Mouse (Mus musculus) heart, embryonic 11.5 days (tissue): ENCODE results near the gene Cdkn2a. TPM values are rescaled to one million over a fixed set of nuclear protein-coding genes. Genes with fewer than 3 reads are reported as not detected.

Experiments used
- ATAC-seq: fragments of 200-750 bp; cut with Nextera tagmentation; replicated peaks from 2 replicates; pipeline ENCODE4 v1.8.0; 2017; ENCODE audit warnings: moderate library complexity; ENCODE audit not compliant: insufficient number of reproducible peaks, low FRiP score, low TSS enrichment
- H3K27ac ChIP-seq: fragments of 300-500 bp; sonication (generic); 2 replicates; pipeline ENCODE4 v1.5.1; 2014; ENCODE audit warnings: mild to moderate bottlenecking, low read depth, low read length
- H3K27me3 ChIP-seq: fragments of 300-500 bp; sonication (generic); 2 replicates; pipeline ENCODE4 v1.6.1; 2014; ENCODE audit warnings: mild to moderate bottlenecking, low read length, mixed read lengths; ENCODE audit not compliant: control insufficient read depth, insufficient read depth
- H3K36me3 ChIP-seq: fragments of 300-500 bp; sonication (generic); 2 replicates; pipeline ENCODE4 v1.6.1; 2014; ENCODE audit warnings: mild to moderate bottlenecking, low read length, moderate library complexity, mixed read lengths; ENCODE audit not compliant: control insufficient read depth, insufficient read depth
- H3K4me1 ChIP-seq: fragments of 300-500 bp; sonication (generic); 2 replicates; pipeline ENCODE4 v1.6.1; 2014; ENCODE audit warnings: low read length; ENCODE audit not compliant: control insufficient read depth, insufficient read depth
- H3K4me2 ChIP-seq: fragments of 300-500 bp; sonication (generic); 2 replicates; pipeline ENCODE4 v1.6.1; 2014; ENCODE audit warnings: mild to moderate bottlenecking, moderate library complexity
- H3K4me3 ChIP-seq: fragments of 300-500 bp; sonication (generic); 2 replicates; pipeline ENCODE4 v1.5.1; 2014; ENCODE audit warnings: low read depth, low read length
- H3K9ac ChIP-seq: fragments of 300-500 bp; sonication (generic); 2 replicates; pipeline ENCODE4 v1.6.1; 2014; ENCODE audit warnings: mild to moderate bottlenecking, low read depth, low read length, moderate library complexity
- H3K9me3 ChIP-seq: fragments of 300-500 bp; sonication (generic); replicated peaks from 2 replicates; pipeline ENCODE4 v1.6.1; 2016; ENCODE audit warnings: low read length; ENCODE audit not compliant: control insufficient read depth
- WGBS: fragments of 180-500 bp; shearing (Covaris S2); extraction: QIAGEN DNeasy Blood & Tissue Kit; methylation state at CpG from one replicate; pipeline ENCODE4 v1.1.7; 2014; ENCODE audit not compliant: insufficient replicate concordance; 5-methylcytosine and 5-hydroxymethylcytosine counted together
- polyA plus RNA-seq: library from polyadenylated mRNA; unstranded; fragments of >200 nt; fragmentation: Nextera tagmentation; extraction: Ambion mirVana; gene quantifications from 2 replicates; pipeline ENCODE4 v1.2.1, GENCODE M21; 2014

Gene Cdkn2a
- polyA plus RNA-seq, 1 experiment from 2014 or later: not detected

- no peak overlapping the region for H3K4me3 ChIP-seq
- no peak overlapping the region for H3K4me2 ChIP-seq
- H3K9me3 ChIP-seq: no peaks in the 10 kb centered on the region
- H3K36me3 ChIP-seq: no peaks in the 10 kb centered on the region
- H3K4me1 ChIP-seq: no peaks in the 10 kb centered on the region
- H3K27me3 ChIP-seq: peaks cover 89% of the 10 kb centered on the region
- H3K27ac ChIP-seq: no peak overlapping the region
- H3K9ac ChIP-seq: no peak overlapping the region
- WGBS: under 1% methylated on average over 23 of the region's 24 CpGs
- ATAC-seq: no peak
Measured at GRCm38 (mm10) chr4:89274829-89275548, 19.5 kb downstream of the Cdkn2a start.

GRCm38 (mm10) chr4:89274006-89274405 is 20.4 kb downstream of the Cdkn2a start:
- no peak for ATAC-seq
- H3K9ac ChIP-seq: no peak overlapping the region
- no peak overlapping the region for H3K27ac ChIP-seq
- 2% methylated on average over 14 of the region's 14 CpGs for WGBS
- no peak overlapping the region for H3K4me3 ChIP-seq
- no peaks in the 10 kb centered on the region for H3K36me3 ChIP-seq
- no peaks in the 10 kb centered on the region for H3K4me1 ChIP-seq
- H3K9me3 ChIP-seq: no peaks in the 10 kb centered on the region
- H3K4me2 ChIP-seq: no peak overlapping the region
- peaks cover 82% of the 10 kb centered on the region for H3K27me3 ChIP-seq

- Histone ChIP-seq H3K4me3 (no peak overlapping the region), H3K4me1 (no peaks in the 10 kb centered on the region), H3K9ac (no peak overlapping the region), H3K9me3 (no peaks in the 10 kb centered on the region), H3K4me2 (no peak overlapping the region), H3K36me3 (no peaks in the 10 kb centered on the region), H3K27ac (no peak overlapping the region), H3K27me3 (peaks cover 77% of the 10 kb centered on the region)
- WGBS: 2% methylated on average over 9 of the region's 9 CpGs
- ATAC-seq: no peak; the same call in 1 of the 2 replicates
Measured at GRCm38 (mm10) chr4:89273585-89273984, 20.9 kb downstream of the Cdkn2a start.

- H3K9ac ChIP-seq: no peak overlapping the region
- under 1% methylated on average over 20 of the region's 20 CpGs for WGBS
- ATAC-seq: no peak
- no peak overlapping the region for H3K4me3 ChIP-seq
- H3K27me3 ChIP-seq: peaks cover 72% of the 10 kb centered on the region
- no peaks in the 10 kb centered on the region for H3K9me3 ChIP-seq
- no peaks in the 10 kb centered on the region for H3K36me3 ChIP-seq
- no peak overlapping the region for H3K4me2 ChIP-seq
- no peak overlapping the region for H3K27ac ChIP-seq
- no peaks in the 10 kb centered on the region for H3K4me1 ChIP-seq
Measured at GRCm38 (mm10) chr4:89272961-89273540, 21.4 kb downstream of the Cdkn2a start.

GRCm38 (mm10) chr4:89272101-89272718 is 22.2 kb downstream of the Cdkn2a start:
- no peak for ATAC-seq
- WGBS: 4% methylated on average over 18 of the region's 18 CpGs

GRCm38 (mm10) chr4:89257768-89258167 is 36.7 kb downstream of the Cdkn2a start:
- Histone ChIP-seq H3K9ac (no peak overlapping the region), H3K4me2 (no peak overlapping the region), H3K27ac (no peak overlapping the region), H3K4me1 (no peaks in the 10 kb centered on the region), H3K4me3 (no peak overlapping the region), H3K9me3 (no peaks in the 10 kb centered on the region), H3K27me3 (no peaks in the 10 kb centered on the region), H3K36me3 (no peaks in the 10 kb centered on the region)
- 46% methylated on average over 1 of the region's 1 CpGs for WGBS
- ATAC-seq: no peak

More at GRCm38 (mm10) chr4:89272101-89272718, 22.2 kb downstream of the Cdkn2a start:
- no peaks in the 10 kb centered on the region for H3K4me1 ChIP-seq
- no peaks in the 10 kb centered on the region for H3K36me3 ChIP-seq
- H3K4me2 ChIP-seq: no peak overlapping the region
- H3K9ac ChIP-seq: no peak overlapping the region
- peaks cover 64% of the 10 kb centered on the region for H3K27me3 ChIP-seq
- no peak overlapping the region for H3K4me3 ChIP-seq
- H3K9me3 ChIP-seq: no peaks in the 10 kb centered on the region
- H3K27ac ChIP-seq: no peak overlapping the region

- no peak for ATAC-seq
- WGBS: 87% methylated on average over 8 of the region's 8 CpGs
Measured at GRCm38 (mm10) chr4:89234446-89234845, 60.0 kb downstream of the Cdkn2a start.

More at GRCm38 (mm10) chr4:89234446-89234845, 60.0 kb downstream of the Cdkn2a start:
- Histone ChIP-seq H3K4me1 (no peaks in the 10 kb centered on the region), H3K4me3 (no peak overlapping the region), H3K36me3 (no peaks in the 10 kb centered on the region), H3K27me3 (no peaks in the 10 kb centered on the region), H3K9me3 (no peaks in the 10 kb centered on the region), H3K4me2 (no peak overlapping the region), H3K9ac (no peak overlapping the region), H3K27ac (no peak overlapping the region)
